Mouse (Mus musculus) naive thymus-derived CD4-positive, alpha-beta T cell, adult 5 months (primary cell): ENCODE data around the gene Xrcc1. TPM values are rescaled to one million over a fixed set of nuclear protein-coding genes. Genes with fewer than 3 reads are reported as not detected.

ENCODE experiments used
- polyA plus RNA-seq: library from polyadenylated mRNA; unstranded; fragments of 100-300 nt; shearing (Covaris generic); gene quantifications from one replicate; pipeline ENCODE4 v1.2.1, GENCODE M21; 2017

Xrcc1 gene
- polyA plus RNA-seq, result 63.5 TPM

GRCm38 (mm10) chr7:24546068-24546614, at the start of gene Xrcc1, which contains the start of gene Pinlyp:
Gene Xrcc1, plus strand, starts transcription at chr7:24546289.
Gene Pinlyp, minus strand, starts transcription at chr7:24546118.

GRCm38 (mm10) chr7:24506838-24507725, 39.0 kb upstream of the Xrcc1 start, which contains the start of gene Zfp428:
Gene Zfp428, plus strand, starts transcription at chr7:24507006.

GRCm38 (mm10) chr7:24512355-24512754, 33.7 kb upstream of the Xrcc1 start, which contains the start of gene AC161166.1:
Gene AC161166.1, minus strand, starts transcription at chr7:24512455.

GRCm38 (mm10) chr7:24530062-24530931, 15.8 kb upstream of the Xrcc1 start, which contains the start of gene Irgq:
Gene Irgq, plus strand, starts transcription at chr7:24530689.

GRCm38 (mm10) chr7:24587330-24588105, 41.4 kb downstream of the Xrcc1 start, which contains the start of the genes Ethe1 and Zfp575:
Gene Ethe1, plus strand, starts transcription at chr7:24587543.
Gene Zfp575, minus strand, starts transcription at chr7:24587641.

GRCm38 (mm10) chr7:24610144-24610878, 64.2 kb downstream of the Xrcc1 start, which contains the start of gene Phldb3:
Gene Phldb3, plus strand, starts transcription at chr7:24610763.

Other genes starting within 250 kb of the Xrcc1 start
- gene Zfp61, start 245.1 kb upstream of the Xrcc1 start, polyA plus RNA-seq, result 10.0 TPM
- 2.5 TPM for gene Zfp94, start 229.6 kb upstream of the Xrcc1 start, polyA plus RNA-seq
- not detected for gene Tescl, start 212.4 kb upstream of the Xrcc1 start, polyA plus RNA-seq
- gene Lypd5, start 197.1 kb upstream of the Xrcc1 start, polyA plus RNA-seq, result not detected
- gene Kcnn4, start 176.0 kb upstream of the Xrcc1 start, polyA plus RNA-seq, result 190 TPM
- gene Smg9, start 146.7 kb upstream of the Xrcc1 start, polyA plus RNA-seq, result 86.3 TPM
- gene Irgc1, start 94.0 kb upstream of the Xrcc1 start, polyA plus RNA-seq, result 1.4 TPM
- 133 TPM for gene Plaur, start 83.8 kb upstream of the Xrcc1 start, polyA plus RNA-seq
- 0.42 TPM for gene Cadm4, start 64.3 kb upstream of the Xrcc1 start, polyA plus RNA-seq
- gene Zfp428, start 39.3 kb upstream of the Xrcc1 start, polyA plus RNA-seq, result 1.7 TPM
- not detected for gene AC161166.1, start 33.8 kb upstream of the Xrcc1 start, polyA plus RNA-seq
- 4.9 TPM for gene Irgq, start 15.6 kb upstream of the Xrcc1 start, polyA plus RNA-seq
- gene Pinlyp, start 171 bp upstream of the Xrcc1 start, polyA plus RNA-seq, result not detected
- 18.9 TPM for gene Ethe1, start 41.3 kb downstream of the Xrcc1 start, polyA plus RNA-seq
- gene Zfp575, start 41.4 kb downstream of the Xrcc1 start, polyA plus RNA-seq, result not detected
- gene Phldb3, start 64.5 kb downstream of the Xrcc1 start, polyA plus RNA-seq, result 0.78 TPM
- not detected for gene Lypd3, start 90.3 kb downstream of the Xrcc1 start, polyA plus RNA-seq
- gene Tex101, start 130.4 kb downstream of the Xrcc1 start, polyA plus RNA-seq, result not detected
- not detected for gene BC049730, start 163.0 kb downstream of the Xrcc1 start, polyA plus RNA-seq
- gene Gm4763, start 180.6 kb downstream of the Xrcc1 start, polyA plus RNA-seq, result not detected
- gene Cd177, start 214.0 kb downstream of the Xrcc1 start, polyA plus RNA-seq, result 2.9 TPM
- not detected for gene Ceacam10, start 230.9 kb downstream of the Xrcc1 start, polyA plus RNA-seq